Mouse (Mus musculus): ENCODE data around the gene Ptgis. TPM values are rescaled to one million over a fixed set of nuclear protein-coding genes. Genes with fewer than 3 reads are reported as not detected.

Ptgis gene
- polyA plus RNA-seq, 1 experiment from 2014 or later = 26.6 TPM

- WGBS = 78% methylated on average over 2 of the region's 2 CpGs
- Histone ChIP-seq H3K9me3 (ENCODE audit: control insufficient read depth, low read depth, low read length) (no peaks in the 10 kb centered on the region), H3K9ac (replicated peaks; ENCODE audit: low read depth, low read length) (no peak overlapping the region), H3K4me1 (ENCODE audit: control insufficient read depth, insufficient read depth, low read length) (no peaks in the 10 kb centered on the region), H3K4me3 (ENCODE audit: low read depth, low read length) (no peak overlapping the region), H3K27me3 (ENCODE audit: control insufficient read depth, insufficient read depth, low read length) (no peaks in the 10 kb centered on the region), H3K27ac (ENCODE audit: low read length) (no peak overlapping the region), H3K36me3 (ENCODE audit: control insufficient read depth, insufficient read depth, low read length) (no peaks in the 10 kb centered on the region), H3K4me2 (replicated peaks; ENCODE audit: low read depth, low read length) (no peak overlapping the region)
- no peak for ATAC-seq (ENCODE audit: insufficient number of reproducible peaks, insufficient read depth, low FRiP score, low read depth)
Measured at GRCm38 (mm10) chr2:167143914-167144313, 96.5 kb downstream of the Ptgis start.

- no peak overlapping the region for H3K9ac ChIP-seq (replicated peaks; ENCODE audit: low read depth, low read length)
- H3K4me3 ChIP-seq (ENCODE audit: low read depth, low read length) = no peak overlapping the region
- no peaks in the 10 kb centered on the region for H3K9me3 ChIP-seq (ENCODE audit: control insufficient read depth, low read depth, low read length)
- no peaks in the 10 kb centered on the region for H3K4me1 ChIP-seq (ENCODE audit: control insufficient read depth, insufficient read depth, low read length)
- no peak overlapping the region for H3K4me2 ChIP-seq (replicated peaks; ENCODE audit: low read depth, low read length)
- no peaks in the 10 kb centered on the region for H3K27me3 ChIP-seq (ENCODE audit: control insufficient read depth, insufficient read depth, low read length)
- WGBS = 95% methylated on average over 3 of the region's 3 CpGs
- H3K27ac ChIP-seq (ENCODE audit: low read length) = no peak overlapping the region
- no peaks in the 10 kb centered on the region for H3K36me3 ChIP-seq (ENCODE audit: control insufficient read depth, insufficient read depth, low read length)
- ATAC-seq (ENCODE audit: insufficient number of reproducible peaks, insufficient read depth, low FRiP score, low read depth) = no peak
Measured at GRCm38 (mm10) chr2:167142282-167142681, 98.1 kb downstream of the Ptgis start.

GRCm38 (mm10) chr2:167141810-167142209 lies 98.6 kb downstream of the Ptgis start:
- no peak overlapping the region for H3K4me3 ChIP-seq (ENCODE audit: low read depth, low read length)
- no peaks in the 10 kb centered on the region for H3K36me3 ChIP-seq (ENCODE audit: control insufficient read depth, insufficient read depth, low read length)
- no peak for ATAC-seq (ENCODE audit: insufficient number of reproducible peaks, insufficient read depth, low FRiP score, low read depth)
- no peaks in the 10 kb centered on the region for H3K9me3 ChIP-seq (ENCODE audit: control insufficient read depth, low read depth, low read length)
- H3K27ac ChIP-seq (ENCODE audit: low read length) = no peak overlapping the region
- H3K27me3 ChIP-seq (ENCODE audit: control insufficient read depth, insufficient read depth, low read length) = no peaks in the 10 kb centered on the region
- H3K4me1 ChIP-seq (ENCODE audit: control insufficient read depth, insufficient read depth, low read length) = no peaks in the 10 kb centered on the region
- H3K4me2 ChIP-seq (replicated peaks; ENCODE audit: low read depth, low read length) = no peak overlapping the region
- no peak overlapping the region for H3K9ac ChIP-seq (replicated peaks; ENCODE audit: low read depth, low read length)
- WGBS = 80% methylated on average over 4 of the region's 4 CpGs

Other genes with a start within 250 kb of the Ptgis start
- 81.9 and 82.3 TPM in 2 replicates for gene Stau1, start 244.3 kb downstream of the Ptgis start, polyA plus RNA-seq (2014; fragmentation: Nextera tagmentation; extraction: Ambion mirVana)
- 38.2 and 45.3 TPM in 2 replicates for gene Ddx27, start 225.4 kb downstream of the Ptgis start, polyA plus RNA-seq (2014; fragmentation: Nextera tagmentation; extraction: Ambion mirVana)
- gene Znfx1, start 177.6 kb downstream of the Ptgis start, polyA plus RNA-seq (2014; fragmentation: Nextera tagmentation; extraction: Ambion mirVana) = 6.7 TPM in 2 replicates
- 2.1 and 2.5 TPM in 2 replicates for gene Kcnb1, start 50.4 kb downstream of the Ptgis start, polyA plus RNA-seq (2014; fragmentation: Nextera tagmentation; extraction: Ambion mirVana)
- gene B4galt5, start 108.6 kb upstream of the Ptgis start, polyA plus RNA-seq (2014; fragmentation: Nextera tagmentation; extraction: Ambion mirVana) = 10.1 and 16.0 TPM in 2 replicates
- 26.2 and 27.5 TPM in 2 replicates for gene Slc9a8, start 181.1 kb upstream of the Ptgis start, polyA plus RNA-seq (2014; fragmentation: Nextera tagmentation; extraction: Ambion mirVana)